Mouse (Mus musculus) urinary bladder, postnatal 0 days (tissue): Measurements from ENCODE around the gene Traf3. TPM values are rescaled to one million over a fixed set of nuclear protein-coding genes. Genes with fewer than 3 reads are reported as not detected.

Experiments used
- polyA plus RNA-seq: library from polyadenylated mRNA; unstranded; fragments of >200 nt; fragmentation: Nextera tagmentation; extraction: Ambion mirVana; gene quantifications from 2 replicates; pipeline ENCODE4 v1.2.1, GENCODE M21; 2015

Gene Traf3
- 4.8 and 5.9 TPM in 2 replicates for polyA plus RNA-seq

DNA sequence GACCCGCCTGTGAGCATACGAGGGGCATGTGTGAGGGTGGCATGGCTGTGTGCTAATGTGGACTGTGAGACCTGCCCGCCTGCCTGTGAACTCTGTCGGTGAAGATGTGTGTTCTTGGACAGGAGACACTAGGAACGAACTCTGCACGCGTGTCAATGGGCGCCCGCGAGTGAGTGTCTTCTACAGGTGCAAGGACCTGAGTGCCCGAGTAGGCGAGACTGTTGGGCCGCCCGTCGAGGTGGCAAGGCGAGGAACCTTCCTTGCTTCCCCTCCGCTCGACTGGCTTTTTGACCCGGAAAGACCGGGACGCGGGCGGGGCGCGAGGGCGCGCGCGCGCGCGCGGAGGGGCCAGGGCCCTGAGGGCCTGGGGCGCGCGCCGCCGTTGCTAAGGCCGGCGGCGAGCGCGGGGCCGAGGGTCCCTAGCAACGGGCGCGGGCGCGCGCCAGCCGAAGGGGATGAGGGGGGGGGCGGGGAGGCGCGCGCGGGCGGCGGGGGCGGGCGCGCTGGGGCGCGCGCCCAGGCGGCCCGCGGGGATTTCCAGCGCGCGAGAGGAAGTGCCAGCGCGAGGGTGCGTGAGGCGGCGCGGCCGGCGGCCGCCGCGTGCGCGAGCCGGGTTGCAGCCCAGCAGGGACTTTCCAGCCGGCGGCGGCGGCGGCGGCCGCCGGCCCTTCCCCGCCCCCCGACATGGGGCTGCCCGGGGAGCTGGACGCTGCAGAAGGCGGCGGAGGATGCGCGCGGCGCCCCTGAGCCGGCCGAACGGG lies at the start of gene Traf3:
Traf3 (plus strand) TSS at position 540 of the 761 bp plus-strand sequence.

GRCm38 (mm10) chr12:111184476-111184875 lies 18.3 kb downstream of the Traf3 start, which contains the start of gene 4930595D18Rik:
4930595D18Rik (minus strand) TSS chr12:111184491.

GRCm38 (mm10) chr12:111270629-111271277 lies 104.6 kb downstream of the Traf3 start, which contains the start of gene Amn:
Amn (plus strand) TSS chr12:111271095.

Other genes starting within 250 kb of the Traf3 start
- 17.8 and 23.6 TPM in 2 replicates for gene Ankrd9, start 187.3 kb upstream of the Traf3 start, polyA plus RNA-seq
- gene Rcor1, start 127.0 kb upstream of the Traf3 start, polyA plus RNA-seq = 5.1 and 6.0 TPM in 2 replicates
- not detected in 2 replicates for gene 4930595D18Rik, start 18.1 kb downstream of the Traf3 start, polyA plus RNA-seq
- gene Amn, start 104.7 kb downstream of the Traf3 start, polyA plus RNA-seq = 0.63 and 0.72 TPM in 2 replicates
- 27.2 and 27.5 TPM in 2 replicates for gene Cdc42bpb, start 211.3 kb downstream of the Traf3 start, polyA plus RNA-seq
- 0.20 and 0.25 TPM in 2 replicates for gene Lbhd2, start 240.4 kb downstream of the Traf3 start, polyA plus RNA-seq